Mouse (Mus musculus) urinary bladder, postnatal 0 days (tissue): ENCODE results near the gene Psors1c2. TPM values are rescaled to one million over a fixed set of nuclear protein-coding genes. Genes with fewer than 3 reads are reported as not detected.

Experiments
- polyA plus RNA-seq: library from polyadenylated mRNA; unstranded; fragments of >200 nt; fragmentation: Nextera tagmentation; extraction: Ambion mirVana; gene quantifications from 2 replicates; pipeline ENCODE4 v1.2.1, GENCODE M21; 2015

The Psors1c2 gene
- 0.16 TPM in 1 of 2 replicates, not detected in the other for polyA plus RNA-seq

GRCm38 (mm10) chr17:35532901-35533300 lies at the start of gene Psors1c2:
Gene Psors1c2, plus strand, starts transcription at chr17:35533201.

GRCm38 (mm10) chr17:35505776-35506175 lies 27.2 kb upstream of the Psors1c2 start, which contains the start of gene Pou5f1:
Gene Pou5f1, plus strand, starts transcription at chr17:35506018.

GRCm38 (mm10) chr17:35516652-35517500 lies 16.1 kb upstream of the Psors1c2 start, which contains the start of the genes Tcf19 and Cchcr1:
Gene Tcf19, minus strand, starts transcription at chr17:35516824.
Gene Cchcr1, plus strand, starts transcription at chr17:35517100.

GRCm38 (mm10) chr17:35551881-35552414 lies 18.9 kb downstream of the Psors1c2 start, which contains the start of gene Cdsn:
Gene Cdsn, plus strand, starts transcription at chr17:35552128.

GRCm38 (mm10) chr17:35567150-35567549 lies 34.1 kb downstream of the Psors1c2 start, which contains the start of gene 2300002M23Rik:
Gene 2300002M23Rik, plus strand, starts transcription at chr17:35567450.

Other genes with a start within 250 kb of the Psors1c2 start
- 0.05 TPM in 1 of 2 replicates, not detected in the other for gene H2-Q1, start 212.8 kb upstream of the Psors1c2 start, polyA plus RNA-seq
- 1.9 and 2.7 TPM in 2 replicates for gene H2-Q2, start 191.0 kb upstream of the Psors1c2 start, polyA plus RNA-seq
- 3.3 and 3.8 TPM in 2 replicates for gene H2-Q4, start 153.6 kb upstream of the Psors1c2 start, polyA plus RNA-seq
- gene H2-Q6, start 108.4 kb upstream of the Psors1c2 start, polyA plus RNA-seq, result 0.25 and 0.59 TPM in 2 replicates
- 1.6 and 2.2 TPM in 2 replicates for gene H2-Q7, start 94.0 kb upstream of the Psors1c2 start, polyA plus RNA-seq
- gene H2-Q10, start 63.1 kb upstream of the Psors1c2 start, polyA plus RNA-seq, result 1.1 and 1.3 TPM in 2 replicates
- not detected in 2 replicates for gene Pou5f1, start 27.2 kb upstream of the Psors1c2 start, polyA plus RNA-seq
- 23.9 and 33.5 TPM in 2 replicates for gene Tcf19, start 16.4 kb upstream of the Psors1c2 start, polyA plus RNA-seq
- gene Cchcr1, start 16.1 kb upstream of the Psors1c2 start, polyA plus RNA-seq, result 7.9 and 9.8 TPM in 2 replicates
- 0.11 and 0.21 TPM in 2 replicates for gene Cdsn, start 18.9 kb downstream of the Psors1c2 start, polyA plus RNA-seq
- not detected in 2 replicates for gene 2300002M23Rik, start 34.2 kb downstream of the Psors1c2 start, polyA plus RNA-seq
- gene Sfta2, start 68.3 kb downstream of the Psors1c2 start, polyA plus RNA-seq, result 0.59 and 0.83 TPM in 2 replicates
- not detected in 2 replicates for gene Gm9573, start 93.4 kb downstream of the Psors1c2 start, polyA plus RNA-seq
- 0.17 and 0.31 TPM in 2 replicates for gene Mucl3, start 110.5 kb downstream of the Psors1c2 start, polyA plus RNA-seq
- gene Vars2, start 134.4 kb downstream of the Psors1c2 start, polyA plus RNA-seq, result 9.0 and 10.0 TPM in 2 replicates
- 19.8 and 20.5 TPM in 2 replicates for gene Gtf2h4, start 140.5 kb downstream of the Psors1c2 start, polyA plus RNA-seq
- 37.2 and 44.1 TPM in 2 replicates for gene Ddr1, start 171.4 kb downstream of the Psors1c2 start, polyA plus RNA-seq